36 mouse cellular contexts compared by ENCODE assay signal in the genomic region with DNA sequence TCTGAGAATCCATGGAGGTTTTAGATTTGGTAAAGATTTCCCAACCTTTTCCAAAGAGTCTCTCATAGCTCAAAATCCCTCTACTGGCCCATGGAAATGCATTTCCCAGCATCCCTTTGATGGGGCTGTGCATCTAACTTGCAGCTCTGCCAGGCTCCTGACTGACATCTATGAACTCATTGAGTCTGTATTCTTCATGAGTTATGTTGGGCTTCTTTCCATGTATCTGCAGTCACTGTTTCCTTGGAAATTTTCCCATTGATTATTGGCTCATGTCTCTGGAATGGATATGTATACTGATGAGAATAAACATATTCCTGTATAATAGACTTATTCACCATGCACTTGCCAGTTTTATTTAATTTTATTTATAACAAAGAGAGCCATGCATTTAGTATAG. TPM values are rescaled to one million over a fixed set of nuclear protein-coding genes. Genes with fewer than 3 reads are reported as not detected.
DNase-seq lines count a peak whose midpoint lies in the region; ATAC-seq and TF ChIP-seq lines count a peak whose summit lies in the region.
"Had no signal": no experiment of that assay in that cellular context is flagged by ENCODE, and none has a peak within 500 bp of the region (broad histone marks: within the 10 kb centered on the region; RNA-seq: fewer than 3 reads in every experiment).

No protein-coding gene starts in this region.

- peak; percentile 5 for DNase-seq in forebrain, embryonic 14.5 days (ENCODE audit: low spot score)
- no peak for DNase-seq in forebrain, embryonic 10.5 days (ENCODE audit: extremely low spot score, low spot score)
- DNase-seq in NIH3T3 (ENCODE audit: low read depth): peak; percentile 70
- peak; percentile 1 for DNase-seq in brain, adult 2 months (ENCODE audit: low read depth, low spot score)
- no peak for DNase-seq in cerebellum, adult 8-10 months
- DNase-seq in left cerebral cortex, adult 2 months (ENCODE audit: extremely low spot score in 1 of 2, low spot score in 2 of 2): no peak
- DNase-seq: adrenal gland, adult 8-10 months; adrenal gland, postnatal 25 days; B cell, adult 2 months; cerebellum, adult 11 months; cerebellum, adult 2 months; cerebellum, postnatal 10 days; cerebellum, postnatal 36 days; embryo, embryonic 11 days; forebrain, postnatal 0 days; gastrocnemius, adult 2 months; gastrocnemius, postnatal 14 days; heart, adult 11 months had no signal

- H3K9me3 ChIP-seq in forebrain, embryonic 14.5 days (replicated peaks; ENCODE audit: control insufficient read depth, low read length): no peaks in the 10 kb centered on the region
- H3K9me3 ChIP-seq in forebrain, embryonic 10.5 days: no peaks in the 10 kb centered on the region
- no peaks in the 10 kb centered on the region for H3K9me3 ChIP-seq in stomach, embryonic 16.5 days (replicated peaks; ENCODE audit: control insufficient read depth, low read length)
- H3K9me3 ChIP-seq: embryonic facial prominence, embryonic 15.5 days; forebrain, embryonic 13.5 days; G1E; hindbrain, embryonic 12.5 days; hindbrain, embryonic 15.5 days had no signal

- H3K4me2 ChIP-seq in forebrain, embryonic 14.5 days (ENCODE audit: low read length): no peak overlapping the region
- H3K4me2 ChIP-seq in stomach, embryonic 16.5 days (ENCODE audit: low read depth, low read length): no peak overlapping the region
- H3K4me2 ChIP-seq: embryonic facial prominence, embryonic 15.5 days; forebrain, embryonic 13.5 days; heart, embryonic 11.5 days; hindbrain, embryonic 12.5 days; hindbrain, embryonic 15.5 days had no signal

- H3K27ac ChIP-seq in forebrain, embryonic 14.5 days (ENCODE audit: low read depth, low read length): no peak overlapping the region
- no peak overlapping the region for H3K27ac ChIP-seq in forebrain, embryonic 10.5 days
- H3K27ac ChIP-seq in stomach, embryonic 16.5 days (ENCODE audit: low read length): no peak overlapping the region
- no peak overlapping the region for H3K27ac ChIP-seq in left cerebral cortex, adult 2 months
- H3K27ac ChIP-seq: embryonic facial prominence, embryonic 15.5 days; forebrain, embryonic 13.5 days; gastrocnemius, adult 2 months; hindbrain, embryonic 12.5 days; hindbrain, embryonic 15.5 days had no signal

- H3K9ac ChIP-seq in forebrain, embryonic 14.5 days (ENCODE audit: low read length): no peak overlapping the region
- H3K9ac ChIP-seq in stomach, embryonic 16.5 days (ENCODE audit: low read length): no peak overlapping the region
- H3K9ac ChIP-seq: embryonic facial prominence, embryonic 15.5 days; forebrain, embryonic 13.5 days; forebrain, postnatal 0 days; hindbrain, embryonic 12.5 days; hindbrain, embryonic 15.5 days had no signal

- no peak for ATAC-seq in forebrain, embryonic 14.5 days
- peak; percentile 62 for ATAC-seq in stomach, embryonic 16.5 days (ENCODE audit: insufficient read depth, low FRiP score)
- ATAC-seq: forebrain, embryonic 13.5 days; forebrain, postnatal 0 days had no signal

- TF ChIP-seq CTCF in left cerebral cortex, adult 2 months (IDR thresholded peaks at IDR 0.05): no peak

- H3K36me3 ChIP-seq in forebrain, embryonic 14.5 days (ENCODE audit: control insufficient read depth, insufficient read depth, low read length): no peaks in the 10 kb centered on the region
- H3K36me3 ChIP-seq in forebrain, embryonic 10.5 days (replicated peaks): no peaks in the 10 kb centered on the region
- H3K36me3 ChIP-seq in stomach, embryonic 16.5 days (ENCODE audit: control insufficient read depth, insufficient read depth, low read length): no peaks in the 10 kb centered on the region
- H3K36me3 ChIP-seq: embryonic facial prominence, embryonic 15.5 days; G1E; hindbrain, embryonic 12.5 days; hindbrain, embryonic 15.5 days had no signal

- no peak overlapping the region for H3K4me3 ChIP-seq in forebrain, embryonic 14.5 days (ENCODE audit: low read depth, low read length)
- H3K4me3 ChIP-seq in forebrain, embryonic 10.5 days: no peak overlapping the region
- H3K4me3 ChIP-seq in stomach, embryonic 16.5 days (replicated peaks; ENCODE audit: low read length): no peak overlapping the region
- no peak overlapping the region for H3K4me3 ChIP-seq in left cerebral cortex, adult 2 months
- H3K4me3 ChIP-seq: embryonic facial prominence, embryonic 15.5 days; erythroblast, embryonic 14.5 days; forebrain, embryonic 13.5 days; gastrocnemius, adult 2 months; hindbrain, embryonic 12.5 days; hindbrain, embryonic 15.5 days had no signal

- intact Hi-C loops in left cerebral cortex, adult 2 months (cut with DNase I): no loop called here

- H3K27me3 ChIP-seq in forebrain, embryonic 14.5 days (replicated peaks; ENCODE audit: control insufficient read depth, insufficient read depth, low read length): no peaks in the 10 kb centered on the region
- no peaks in the 10 kb centered on the region for H3K27me3 ChIP-seq in forebrain, embryonic 10.5 days (ENCODE audit: poor library complexity, severe bottlenecking)
- no peaks in the 10 kb centered on the region for H3K27me3 ChIP-seq in stomach, embryonic 16.5 days (ENCODE audit: control insufficient read depth, insufficient read depth, low read length)
- H3K27me3 ChIP-seq: CH12.LX; embryonic facial prominence, embryonic 15.5 days; forebrain, embryonic 13.5 days; hindbrain, embryonic 12.5 days; hindbrain, embryonic 15.5 days had no signal

- H3K4me1 ChIP-seq in forebrain, embryonic 14.5 days (ENCODE audit: control insufficient read depth, insufficient read depth, low read length): no peaks in the 10 kb centered on the region
- no peaks in the 10 kb centered on the region for H3K4me1 ChIP-seq in forebrain, embryonic 10.5 days
- no peaks in the 10 kb centered on the region for H3K4me1 ChIP-seq in stomach, embryonic 16.5 days (ENCODE audit: control insufficient read depth, insufficient read depth, low read length)
- H3K4me1 ChIP-seq: embryonic facial prominence, embryonic 15.5 days; forebrain, embryonic 13.5 days; hindbrain, embryonic 12.5 days; hindbrain, embryonic 15.5 days had no signal

RNA-seq across cellular contexts. Expression of gene Cxcl15, which starts 11.7 kb away (rescaled TPM):
- polyA plus RNA-seq in forebrain, embryonic 14.5 days (2014; fragmentation: Nextera tagmentation; extraction: Ambion mirVana): not detected in 2 replicates
- polyA plus RNA-seq in forebrain, embryonic 10.5 days (2016; fragmentation: Nextera tagmentation; extraction: Ambion mirVana): not detected in 2 replicates
- polyA plus RNA-seq in stomach, embryonic 16.5 days (2015; fragmentation: Nextera tagmentation; extraction: Ambion mirVana): 1.9 and 2.3 TPM in 2 replicates
- total RNA-seq in left cerebral cortex, adult 2 months (2021): not detected
- total RNA-seq: adrenal gland, adult 8-10 months; adrenal gland, postnatal 25 days; CH12.LX; forebrain, postnatal 0 days; gastrocnemius, adult 2 months; gastrocnemius, postnatal 14 days; gastrocnemius, postnatal 4 days; heart, adult 8-10 months; heart, postnatal 25 days; hematopoietic stem cell, adult 5-6 weeks had no signal
- polyA plus RNA-seq: cerebellum, adult 2 months; cortical plate, adult 2 months; erythroblast, embryonic 14.5 days; forebrain, embryonic 13.5 days; forebrain, postnatal 0 days; frontal cortex, adult 2 months; G1E; heart, embryonic 14.5 days; hindbrain, embryonic 12.5 days; hindbrain, embryonic 15.5 days had no signal

RNA-seq across cellular contexts. Expression of gene Cxcl3, which starts 20.1 kb away (rescaled TPM):
- not detected in 2 replicates for polyA plus RNA-seq in forebrain, embryonic 14.5 days (2014; fragmentation: Nextera tagmentation; extraction: Ambion mirVana)
- polyA plus RNA-seq in forebrain, embryonic 10.5 days (2016; fragmentation: Nextera tagmentation; extraction: Ambion mirVana): not detected in 2 replicates
- polyA plus RNA-seq in stomach, embryonic 16.5 days (2015; fragmentation: Nextera tagmentation; extraction: Ambion mirVana): not detected in 2 replicates
- not detected for total RNA-seq in left cerebral cortex, adult 2 months (2021)
- total RNA-seq: adrenal gland, adult 8-10 months; adrenal gland, postnatal 25 days; CH12.LX; forebrain, postnatal 0 days; gastrocnemius, adult 2 months; gastrocnemius, postnatal 14 days; gastrocnemius, postnatal 4 days; heart, adult 8-10 months; heart, postnatal 25 days; hematopoietic stem cell, adult 5-6 weeks had no signal
- polyA plus RNA-seq: cerebellum, adult 2 months; cortical plate, adult 2 months; forebrain, embryonic 13.5 days; forebrain, postnatal 0 days; frontal cortex, adult 2 months; heart, embryonic 11.5 days; heart, embryonic 14.5 days; heart, postnatal 0 days; hindbrain, embryonic 12.5 days; intestine, embryonic 14.5 days had no signal

RNA-seq across cellular contexts. Expression of gene Pf4, which starts 33.8 kb away (rescaled TPM):
- polyA plus RNA-seq in forebrain, embryonic 14.5 days (2014; fragmentation: Nextera tagmentation; extraction: Ambion mirVana): 41.7 and 49.1 TPM in 2 replicates
- polyA plus RNA-seq in forebrain, embryonic 10.5 days (2016; fragmentation: Nextera tagmentation; extraction: Ambion mirVana): 42.4 and 54.1 TPM in 2 replicates
- 80.0 and 96.2 TPM in 2 replicates for polyA plus RNA-seq in stomach, embryonic 16.5 days (2015; fragmentation: Nextera tagmentation; extraction: Ambion mirVana)
- 1 to 10 TPM; 3.5 to 3.8 TPM for total RNA-seq in left cerebral cortex, adult 2 months (2021)
- total RNA-seq: CH12.LX had no signal

RNA-seq across cellular contexts. Expression of gene Ppbp, which starts 37.7 kb away (rescaled TPM):
- 0.85 and 0.95 TPM in 2 replicates for polyA plus RNA-seq in forebrain, embryonic 14.5 days (2014; fragmentation: Nextera tagmentation; extraction: Ambion mirVana)
- 5.9 and 7.8 TPM in 2 replicates for polyA plus RNA-seq in forebrain, embryonic 10.5 days (2016; fragmentation: Nextera tagmentation; extraction: Ambion mirVana)
- polyA plus RNA-seq in stomach, embryonic 16.5 days (2015; fragmentation: Nextera tagmentation; extraction: Ambion mirVana): 3.2 and 4.3 TPM in 2 replicates
- under 1 TPM; 0.44 to 0.66 TPM for total RNA-seq in left cerebral cortex, adult 2 months (2021)
- total RNA-seq: CH12.LX had no signal

RNA-seq across cellular contexts. Expression of gene Cxcl5, which starts 46.9 kb away (rescaled TPM):
- 0.11 and 0.14 TPM in 2 replicates for polyA plus RNA-seq in forebrain, embryonic 14.5 days (2014; fragmentation: Nextera tagmentation; extraction: Ambion mirVana)
- 0.17 and 0.18 TPM in 2 replicates for polyA plus RNA-seq in forebrain, embryonic 10.5 days (2016; fragmentation: Nextera tagmentation; extraction: Ambion mirVana)
- 0.19 TPM in 1 of 2 replicates, not detected in the other for polyA plus RNA-seq in stomach, embryonic 16.5 days (2015; fragmentation: Nextera tagmentation; extraction: Ambion mirVana)
- total RNA-seq in left cerebral cortex, adult 2 months (2021): under 1 TPM in 1 of 2 experiments, not detected in 1; 0.35 TPM
- total RNA-seq: adrenal gland, adult 8-10 months; adrenal gland, postnatal 25 days; CH12.LX; G1E; gastrocnemius, adult 2 months; gastrocnemius, postnatal 14 days; hematopoietic stem cell, adult 5-6 weeks had no signal
- polyA plus RNA-seq: erythroblast, embryonic 14.5 days; forebrain, embryonic 13.5 days; G1E; heart, embryonic 14.5 days had no signal

Comparison
In these comparisons a context has a peak if more than half of its experiments do, and no peak if none do; other contexts are left out.
1. DNase-seq: peak in forebrain, embryonic 14.5 days (single experiment), NIH3T3 (single experiment) and brain, adult 2 months (single experiment); none in forebrain, embryonic 10.5 days (single experiment), cerebellum, adult 8-10 months (single experiment) and left cerebral cortex, adult 2 months (0 of 2).